Mouse (Mus musculus) kidney, embryonic 14.5 days (tissue): ENCODE results near the gene Csmd2. TPM values are rescaled to one million over a fixed set of nuclear protein-coding genes. Genes with fewer than 3 reads are reported as not detected.

ENCODE experiments used
- ATAC-seq: fragments of 200-750 bp; cut with Nextera tagmentation; 2 replicates; pipeline ENCODE4 v1.8.0; 2017; ENCODE audit warnings: moderate number of reproducible peaks, mild to moderate bottlenecking, moderate TSS enrichment, moderate library complexity; ENCODE audit not compliant: low FRiP score, low TSS enrichment
- H3K27ac ChIP-seq: fragments of 300-500 bp; sonication (generic); 2 replicates; pipeline ENCODE4 v1.5.1; 2014; ENCODE audit warnings: low read depth, mild to moderate bottlenecking, low read length, moderate library complexity, mixed read lengths
- H3K27me3 ChIP-seq: fragments of 300-500 bp; sonication (generic); 2 replicates; pipeline ENCODE4 v1.6.1; 2014; ENCODE audit warnings: mild to moderate bottlenecking, low read length; ENCODE audit not compliant: control insufficient read depth, insufficient read depth
- H3K36me3 ChIP-seq: fragments of 300-500 bp; sonication (generic); 2 replicates; pipeline ENCODE4 v1.6.1; 2014; ENCODE audit warnings: low read length, mixed read lengths; ENCODE audit not compliant: control insufficient read depth, insufficient read depth
- H3K4me1 ChIP-seq: fragments of 300-500 bp; sonication (generic); 2 replicates; pipeline ENCODE4 v1.6.1; 2014; ENCODE audit warnings: low read length, mixed read lengths; ENCODE audit not compliant: control insufficient read depth, insufficient read depth
- H3K4me2 ChIP-seq: fragments of 300-500 bp; sonication (generic); replicated peaks from 2 replicates; pipeline ENCODE4 v1.6.1; 2014; ENCODE audit warnings: low read depth, mild to moderate bottlenecking, low read length
- H3K4me3 ChIP-seq: fragments of 300-500 bp; sonication (generic); 2 replicates; pipeline ENCODE4 v1.5.1; 2014; ENCODE audit warnings: mild to moderate bottlenecking, low read length
- H3K9ac ChIP-seq: fragments of 300-500 bp; sonication (generic); 2 replicates; pipeline ENCODE4 v1.6.1; 2014; ENCODE audit warnings: low read depth, mild to moderate bottlenecking, low read length, moderate library complexity
- H3K9me3 ChIP-seq: fragments of 300-500 bp; sonication (generic); 2 replicates; pipeline ENCODE4 v1.6.1; 2016; ENCODE audit warnings: low read length; ENCODE audit not compliant: control insufficient read depth
- WGBS: fragments of 180-500 bp; shearing (Covaris S2); extraction: QIAGEN DNeasy Blood & Tissue Kit; methylation state at CpG from one replicate; pipeline ENCODE4 v1.1.7; 2014; 5-methylcytosine and 5-hydroxymethylcytosine counted together
- polyA plus RNA-seq: library from polyadenylated mRNA; unstranded; fragments of >200 nt; fragmentation: Nextera tagmentation; extraction: Ambion mirVana; gene quantifications from 2 replicates; pipeline ENCODE4 v1.2.1, GENCODE M21; 2014

Gene Csmd2
- polyA plus RNA-seq, 1 experiment from 2014 or later = 0.01 TPM

DNA sequence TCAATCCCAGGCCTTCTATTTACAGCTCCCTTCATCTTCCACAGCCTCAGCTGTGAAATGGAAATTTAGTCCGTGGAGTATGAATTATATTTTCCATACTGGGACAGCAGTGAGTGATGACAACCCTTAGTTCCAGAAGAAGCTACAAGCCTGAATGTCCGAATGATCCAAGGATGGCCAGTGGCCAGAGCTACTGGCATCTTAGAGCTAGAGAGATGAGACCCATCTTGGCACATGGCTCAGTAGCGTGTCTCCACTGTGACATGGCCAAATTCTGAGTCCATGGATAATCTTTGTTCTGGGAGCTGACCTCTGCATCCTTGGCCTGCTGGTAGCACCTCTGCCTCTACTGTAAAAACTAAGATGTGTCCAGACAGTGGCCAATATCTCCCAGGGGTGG is 96.8 kb downstream of the Csmd2 start:
- Histone ChIP-seq H3K4me2 (no peak overlapping the region), H3K9me3 (no peaks in the 10 kb centered on the region), H3K4me3 (no peak overlapping the region), H3K9ac (no peak overlapping the region), H3K27ac (no peak overlapping the region), H3K27me3 (no peaks in the 10 kb centered on the region), H3K4me1 (peaks cover 4% of the 10 kb centered on the region; the same call in 1 of the 2 replicates), H3K36me3 (no peaks in the 10 kb centered on the region)
- ATAC-seq = no peak
- WGBS = 92% methylated on average over 3 of the region's 3 CpGs

DNA sequence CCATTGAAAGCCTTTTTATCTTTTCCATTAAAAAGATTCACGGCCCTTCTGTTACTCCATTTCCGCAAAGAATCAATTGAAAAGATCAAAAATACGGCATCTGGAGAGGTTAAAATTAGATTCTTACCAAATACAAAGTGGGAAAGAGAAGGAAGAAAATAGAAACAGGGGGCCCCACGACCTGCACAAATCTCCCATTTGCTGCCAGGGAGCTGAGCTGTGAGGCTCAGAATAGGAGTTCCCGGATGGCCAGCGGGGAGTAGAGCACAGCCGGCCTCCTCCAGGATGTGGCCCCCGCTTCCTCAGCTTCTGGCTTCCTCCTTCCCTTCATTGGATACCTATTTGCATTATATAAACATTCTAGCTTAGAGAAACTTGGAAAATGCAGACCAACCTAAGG is 97.4 kb downstream of the Csmd2 start:
- 67% methylated on average over 8 of the region's 8 CpGs for WGBS
- H3K27ac ChIP-seq = no peak overlapping the region
- no peak for ATAC-seq
- H3K27me3 ChIP-seq = no peaks in the 10 kb centered on the region
- no peak overlapping the region for H3K9ac ChIP-seq
- no peak overlapping the region for H3K4me3 ChIP-seq
- H3K4me1 ChIP-seq = peaks cover 4% of the 10 kb centered on the region; the same call in 1 of the 2 replicates
- no peak overlapping the region for H3K4me2 ChIP-seq
- H3K9me3 ChIP-seq = no peaks in the 10 kb centered on the region
- no peaks in the 10 kb centered on the region for H3K36me3 ChIP-seq

DNA sequence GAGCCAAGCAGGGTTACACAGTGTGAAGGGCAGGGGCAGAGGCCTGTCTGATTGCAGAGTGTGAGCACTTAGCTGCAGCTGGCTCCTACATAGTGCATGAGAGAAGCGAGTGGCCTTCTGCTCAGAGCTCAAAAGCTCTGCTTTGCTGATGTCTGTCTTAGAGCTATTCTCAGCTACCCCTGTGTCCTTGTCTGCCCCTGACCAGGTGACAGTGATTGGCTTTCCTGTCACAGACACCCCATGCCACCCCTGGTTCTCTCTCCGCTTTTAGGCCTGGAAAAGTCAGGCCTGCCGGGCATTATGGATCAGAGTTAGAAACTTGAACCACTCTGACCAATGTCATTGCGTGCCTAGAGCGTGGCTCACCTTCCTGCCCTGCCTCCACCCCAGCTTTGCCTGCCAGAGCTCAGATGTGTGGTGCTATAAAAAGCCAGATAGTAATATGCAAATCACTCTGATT is 99.5 kb downstream of the Csmd2 start:
- Histone ChIP-seq H3K36me3 (no peaks in the 10 kb centered on the region), H3K27me3 (no peaks in the 10 kb centered on the region), H3K27ac (no peak overlapping the region), H3K4me3 (no peak overlapping the region), H3K4me2 (no peak overlapping the region), H3K9ac (no peak overlapping the region), H3K9me3 (no peaks in the 10 kb centered on the region), H3K4me1 (peaks cover 4% of the 10 kb centered on the region; the same call in 1 of the 2 replicates)
- ATAC-seq = no peak
- WGBS = 37% methylated on average over 5 of the region's 5 CpGs

DNA sequence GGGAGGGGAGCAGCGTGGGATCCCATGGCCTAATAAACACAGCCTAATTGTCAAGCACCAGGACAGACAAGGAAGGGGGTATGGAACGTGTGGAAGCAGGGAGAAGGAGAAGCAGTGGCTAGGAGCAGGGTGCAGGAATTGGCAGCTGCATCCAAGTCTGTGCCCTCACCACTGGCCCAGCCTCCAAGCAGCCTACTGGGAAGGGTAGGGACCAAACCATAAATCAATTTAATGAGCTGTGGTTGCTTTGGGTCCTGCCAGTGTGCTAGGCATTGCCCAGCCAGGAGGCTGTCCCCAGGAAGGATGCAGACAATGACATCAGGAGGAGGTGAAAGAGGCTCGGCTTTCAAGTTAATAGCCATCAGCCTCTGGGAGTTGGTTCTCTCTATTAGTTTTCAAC is 100.0 kb downstream of the Csmd2 start:
- no peak overlapping the region for H3K4me2 ChIP-seq
- H3K9ac ChIP-seq = no peak overlapping the region
- H3K27me3 ChIP-seq = no peaks in the 10 kb centered on the region
- H3K36me3 ChIP-seq = no peaks in the 10 kb centered on the region
- ATAC-seq = peak; percentile 90
- H3K4me1 ChIP-seq = peaks cover 4% of the 10 kb centered on the region; the same call in 1 of the 2 replicates
- H3K9me3 ChIP-seq = no peaks in the 10 kb centered on the region
- no peak overlapping the region for H3K4me3 ChIP-seq
- 16% methylated on average over 3 of the region's 3 CpGs for WGBS
- H3K27ac ChIP-seq = no peak overlapping the region

DNA sequence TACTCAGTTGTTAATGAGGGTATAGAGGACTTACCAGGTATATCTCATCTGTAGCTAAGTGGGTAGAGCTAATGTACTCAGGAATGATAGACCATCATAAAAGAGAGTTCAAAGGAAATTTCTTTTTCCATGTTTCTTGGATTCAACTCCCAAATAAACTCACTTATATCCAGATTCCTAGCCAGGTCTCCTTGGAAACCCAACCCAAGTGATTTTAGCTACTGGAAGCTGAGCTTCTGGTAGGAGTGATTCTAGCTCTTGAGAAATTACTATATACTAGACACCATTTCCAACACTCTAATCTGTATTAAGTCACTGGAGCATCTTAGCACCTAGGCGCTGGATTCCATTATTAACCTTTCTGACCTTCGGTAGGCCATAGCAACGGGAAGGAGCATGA is 100.6 kb downstream of the Csmd2 start:
- 61% methylated on average over 3 of the region's 3 CpGs for WGBS
- Histone ChIP-seq H3K4me1 (peaks cover 4% of the 10 kb centered on the region; the same call in 1 of the 2 replicates), H3K9ac (no peak overlapping the region), H3K9me3 (no peaks in the 10 kb centered on the region), H3K4me2 (no peak overlapping the region), H3K27me3 (no peaks in the 10 kb centered on the region), H3K4me3 (no peak overlapping the region), H3K36me3 (no peaks in the 10 kb centered on the region), H3K27ac (no peak overlapping the region)
- no peak for ATAC-seq

DNA sequence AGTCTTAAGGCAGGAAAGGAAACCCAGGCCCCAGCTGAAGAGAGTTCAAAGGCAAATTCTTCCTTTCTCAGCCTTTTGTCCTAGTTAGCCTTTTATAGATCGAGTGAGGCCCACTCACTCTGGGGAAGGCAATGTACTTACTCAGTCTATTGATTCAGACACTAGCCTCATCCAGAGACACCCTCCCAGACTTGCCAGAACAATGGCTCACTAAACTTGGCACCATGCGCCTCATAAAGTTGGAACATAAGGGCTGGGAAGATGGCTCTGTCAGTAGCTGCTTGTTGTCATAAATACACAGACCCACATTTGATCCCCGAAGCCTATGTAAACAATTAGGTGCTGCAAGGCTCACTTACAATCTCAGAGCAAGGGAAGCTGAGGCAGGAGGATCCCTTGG is 104.3 kb downstream of the Csmd2 start:
- no peaks in the 10 kb centered on the region for H3K27me3 ChIP-seq
- H3K36me3 ChIP-seq = no peaks in the 10 kb centered on the region
- WGBS = 69% methylated on average over 3 of the region's 3 CpGs
- H3K4me3 ChIP-seq = no peak overlapping the region
- H3K9me3 ChIP-seq = no peaks in the 10 kb centered on the region
- peaks cover 4% of the 10 kb centered on the region; the same call in 1 of the 2 replicates for H3K4me1 ChIP-seq
- H3K4me2 ChIP-seq = no peak overlapping the region
- H3K27ac ChIP-seq = no peak overlapping the region
- H3K9ac ChIP-seq = no peak overlapping the region
- no peak for ATAC-seq

DNA sequence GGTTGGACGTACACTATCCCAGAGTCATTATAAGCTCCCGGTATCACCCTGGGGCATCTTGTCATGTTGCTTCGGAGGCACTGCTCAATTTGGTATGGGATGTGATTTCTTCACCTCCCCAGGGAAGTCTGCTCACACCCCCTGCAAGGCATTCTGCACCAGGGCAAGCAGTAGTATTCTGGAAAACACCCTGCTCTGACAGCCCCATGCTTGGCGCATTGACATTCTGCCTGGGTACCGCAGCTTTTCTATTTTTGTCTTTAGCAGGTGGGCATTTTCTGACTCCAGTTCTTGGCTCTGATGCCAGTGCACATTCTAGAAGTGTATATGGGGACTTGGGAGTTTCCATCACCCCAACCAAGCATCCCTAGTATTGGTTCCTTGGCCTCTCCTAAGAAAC is 111.9 kb downstream of the Csmd2 start:
- Histone ChIP-seq H3K36me3 (no peaks in the 10 kb centered on the region), H3K9ac (no peak overlapping the region), H3K4me1 (no peaks in the 10 kb centered on the region), H3K27me3 (no peaks in the 10 kb centered on the region), H3K9me3 (no peaks in the 10 kb centered on the region), H3K4me3 (no peak overlapping the region), H3K27ac (no peak overlapping the region), H3K4me2 (no peak overlapping the region)
- 95% methylated on average over 5 of the region's 5 CpGs for WGBS
- ATAC-seq = no peak

DNA sequence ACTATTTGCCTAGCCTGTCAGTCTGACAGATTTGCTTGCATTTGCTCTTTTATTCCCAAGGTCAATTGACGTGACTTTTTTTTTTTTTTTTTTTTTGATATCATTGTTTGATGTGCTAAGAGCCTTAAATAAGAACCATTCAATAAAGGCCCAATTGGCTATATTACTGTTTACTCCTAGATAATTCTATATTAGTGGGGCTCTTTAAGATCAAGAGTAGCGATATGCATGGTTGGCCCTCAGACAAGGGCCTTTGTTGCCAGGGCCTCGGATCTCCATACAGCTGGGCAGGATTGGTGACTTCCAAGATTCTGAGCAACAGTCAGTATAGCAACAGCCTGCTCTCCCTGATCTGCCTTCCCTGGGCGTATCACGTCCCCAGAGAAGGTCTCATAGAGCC is 112.9 kb downstream of the Csmd2 start:
- no peak overlapping the region for H3K4me3 ChIP-seq
- H3K36me3 ChIP-seq = no peaks in the 10 kb centered on the region
- WGBS = 68% methylated on average over 5 of the region's 5 CpGs
- no peak for ATAC-seq
- H3K27me3 ChIP-seq = no peaks in the 10 kb centered on the region
- H3K4me2 ChIP-seq = no peak overlapping the region
- no peak overlapping the region for H3K27ac ChIP-seq
- H3K4me1 ChIP-seq = no peaks in the 10 kb centered on the region
- H3K9me3 ChIP-seq = no peaks in the 10 kb centered on the region
- H3K9ac ChIP-seq = no peak overlapping the region

DNA sequence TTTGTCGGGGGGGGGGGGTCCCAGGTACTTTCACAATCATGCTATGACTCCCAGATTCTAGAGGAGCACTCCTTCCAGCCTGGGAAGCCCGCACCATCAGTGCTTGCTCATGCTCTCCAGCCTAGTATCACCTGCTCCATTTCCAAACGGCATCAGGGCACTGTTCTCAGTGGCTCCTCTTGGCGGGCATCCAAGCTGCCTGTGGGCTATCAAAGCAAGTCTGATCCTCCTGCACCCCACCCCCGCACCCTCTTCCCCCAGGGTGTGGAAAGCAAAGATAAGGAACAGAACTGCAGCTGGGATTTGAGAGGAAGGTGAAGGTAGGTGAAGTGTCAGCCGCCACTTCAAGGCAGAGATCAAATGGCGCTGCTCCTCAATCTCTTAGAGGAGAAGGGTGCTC is 128.7 kb downstream of the Csmd2 start:
- 72% methylated on average over 7 of the region's 7 CpGs for WGBS
- Histone ChIP-seq H3K4me1 (no peaks in the 10 kb centered on the region), H3K27ac (no peak overlapping the region), H3K36me3 (no peaks in the 10 kb centered on the region), H3K9me3 (no peaks in the 10 kb centered on the region), H3K27me3 (no peaks in the 10 kb centered on the region), H3K4me2 (no peak overlapping the region), H3K9ac (no peak overlapping the region), H3K4me3 (no peak overlapping the region)
- ATAC-seq = no peak
